Mouse (Mus musculus): ENCODE measurements around the gene Nfatc2. TPM values are rescaled to one million over a fixed set of nuclear protein-coding genes. Genes with fewer than 3 reads are reported as not detected.

Nfatc2 gene
- polyA plus RNA-seq, 1 experiment from 2014 or later = 0.23 TPM

GRCm38 (mm10) chr2:168627829-168628770 is 26.6 kb upstream of the Nfatc2 start:
- peaks cover 6% of the 10 kb centered on the region; the same call in 1 of the 2 replicates for H3K4me1 ChIP-seq (replicated peaks)
- H3K27me3 ChIP-seq = no peaks in the 10 kb centered on the region; the same call in none of the 2 replicates
- WGBS (ENCODE audit: insufficient replicate concordance) = 66% methylated on average over 20 of the region's 20 CpGs
- H3K27ac ChIP-seq (replicated peaks) = no peak overlapping the region
- no peaks in the 10 kb centered on the region for H3K36me3 ChIP-seq (replicated peaks)
- no peak overlapping the region for H3K4me2 ChIP-seq
- no peaks in the 10 kb centered on the region for H3K9me3 ChIP-seq (replicated peaks)
- no peak overlapping the region for H3K9ac ChIP-seq
- ATAC-seq (ENCODE audit: insufficient read depth) = no peak
- no peak overlapping the region for H3K4me3 ChIP-seq (replicated peaks)

GRCm38 (mm10) chr2:168626385-168626784 is 24.9 kb upstream of the Nfatc2 start:
- no peak for ATAC-seq (ENCODE audit: insufficient read depth)
- WGBS (ENCODE audit: insufficient replicate concordance) = 74% methylated on average over 9 of the region's 9 CpGs
- no peaks in the 10 kb centered on the region for H3K36me3 ChIP-seq (replicated peaks)
- no peak overlapping the region for H3K9ac ChIP-seq
- no peak overlapping the region for H3K4me3 ChIP-seq (replicated peaks)
- no peak overlapping the region for H3K27ac ChIP-seq (replicated peaks)
- H3K4me1 ChIP-seq (replicated peaks) = no peaks in the 10 kb centered on the region
- H3K9me3 ChIP-seq (replicated peaks) = no peaks in the 10 kb centered on the region
- no peaks in the 10 kb centered on the region; the same call in none of the 2 replicates for H3K27me3 ChIP-seq
- no peak overlapping the region for H3K4me2 ChIP-seq

- no peaks in the 10 kb centered on the region for H3K36me3 ChIP-seq (replicated peaks)
- H3K4me1 ChIP-seq (replicated peaks) = no peaks in the 10 kb centered on the region
- H3K9me3 ChIP-seq (replicated peaks) = no peaks in the 10 kb centered on the region
- H3K4me3 ChIP-seq (replicated peaks) = no peak overlapping the region
- no peak for ATAC-seq (ENCODE audit: insufficient read depth)
- no peak overlapping the region for H3K9ac ChIP-seq
- no peak overlapping the region for H3K27ac ChIP-seq (replicated peaks)
- no peak overlapping the region for H3K4me2 ChIP-seq
- 43% methylated on average over 4 of the region's 4 CpGs for WGBS (ENCODE audit: insufficient replicate concordance)
- no peaks in the 10 kb centered on the region; the same call in none of the 2 replicates for H3K27me3 ChIP-seq
Measured at GRCm38 (mm10) chr2:168625091-168625490, 23.6 kb upstream of the Nfatc2 start.

- ATAC-seq (ENCODE audit: insufficient read depth) = no peak
- Histone ChIP-seq H3K27me3 (no peaks in the 10 kb centered on the region), H3K9ac (no peak overlapping the region), H3K9me3 (replicated peaks) (no peaks in the 10 kb centered on the region), H3K4me2 (no peak overlapping the region), H3K36me3 (replicated peaks) (no peaks in the 10 kb centered on the region), H3K4me1 (replicated peaks) (no peaks in the 10 kb centered on the region), H3K4me3 (replicated peaks) (no peak overlapping the region), H3K27ac (replicated peaks) (no peak overlapping the region)
- WGBS (ENCODE audit: insufficient replicate concordance) = 57% methylated on average over 11 of the region's 11 CpGs
Measured at GRCm38 (mm10) chr2:168621111-168621802, 19.8 kb upstream of the Nfatc2 start.

GRCm38 (mm10) chr2:168618205-168618717 is 16.8 kb upstream of the Nfatc2 start:
- no peaks in the 10 kb centered on the region for H3K9me3 ChIP-seq (replicated peaks)
- 65% methylated on average over 15 of the region's 15 CpGs for WGBS (ENCODE audit: insufficient replicate concordance)

GRCm38 (mm10) chr2:168615160-168615559 is 13.7 kb upstream of the Nfatc2 start:
- 67% methylated on average over 3 of the region's 3 CpGs for WGBS (ENCODE audit: insufficient replicate concordance)
- ATAC-seq (ENCODE audit: insufficient read depth) = no peak
- Histone ChIP-seq H3K27ac (replicated peaks) (no peak overlapping the region), H3K4me1 (replicated peaks) (no peaks in the 10 kb centered on the region), H3K9ac (no peak overlapping the region), H3K9me3 (replicated peaks) (no peaks in the 10 kb centered on the region), H3K4me2 (no peak overlapping the region), H3K27me3 (no peaks in the 10 kb centered on the region), H3K36me3 (replicated peaks) (no peaks in the 10 kb centered on the region), H3K4me3 (replicated peaks) (no peak overlapping the region)

More at GRCm38 (mm10) chr2:168618205-168618717, 16.8 kb upstream of the Nfatc2 start:
- Histone ChIP-seq H3K27ac (replicated peaks) (no peak overlapping the region), H3K36me3 (replicated peaks) (no peaks in the 10 kb centered on the region), H3K4me3 (replicated peaks) (no peak overlapping the region), H3K9ac (no peak overlapping the region), H3K27me3 (no peaks in the 10 kb centered on the region), H3K4me2 (no peak overlapping the region), H3K4me1 (replicated peaks) (no peaks in the 10 kb centered on the region)
- no peak for ATAC-seq (ENCODE audit: insufficient read depth)

DNA sequence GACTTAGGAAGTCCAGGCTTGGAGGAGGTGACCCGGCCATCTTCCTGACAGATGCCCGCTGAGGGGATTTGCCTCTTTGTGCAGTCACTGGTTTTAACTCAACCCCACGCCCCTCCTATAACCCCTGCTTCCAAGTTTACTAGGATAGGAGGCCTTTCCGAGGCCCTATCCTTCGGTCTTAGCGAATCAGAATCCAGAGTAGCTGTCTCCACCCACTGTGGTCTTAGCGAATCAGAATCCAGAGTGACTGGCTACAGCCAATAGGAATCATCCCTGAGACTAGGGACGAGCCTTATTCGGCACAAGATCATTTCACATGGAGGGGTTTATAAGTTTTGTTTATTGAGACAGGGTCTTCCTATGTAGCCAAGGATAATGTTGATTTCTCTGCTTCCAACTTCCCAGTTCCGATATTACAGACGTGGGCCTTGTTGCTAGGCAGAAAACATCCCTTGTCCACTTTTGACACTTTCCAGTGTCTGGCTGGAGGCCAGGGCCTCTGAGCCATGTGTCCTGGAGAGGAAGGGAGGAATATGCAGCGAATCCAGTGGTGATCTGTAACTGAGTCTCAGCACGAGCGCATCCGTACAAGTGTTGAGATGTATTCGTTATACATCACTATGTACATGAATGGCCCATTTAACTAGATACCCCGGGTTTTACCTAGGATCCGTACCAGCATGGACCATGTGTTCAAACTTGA is 12.9 kb upstream of the Nfatc2 start:
- 67% methylated on average over 18 of the region's 18 CpGs for WGBS (ENCODE audit: insufficient replicate concordance)
- ATAC-seq (ENCODE audit: insufficient read depth) = no peak
- no peaks in the 10 kb centered on the region for H3K27me3 ChIP-seq
- no peaks in the 10 kb centered on the region for H3K36me3 ChIP-seq (replicated peaks)
- no peaks in the 10 kb centered on the region for H3K9me3 ChIP-seq (replicated peaks)
- no peak overlapping the region for H3K9ac ChIP-seq
- no peaks in the 10 kb centered on the region for H3K4me1 ChIP-seq (replicated peaks)
- H3K27ac ChIP-seq (replicated peaks) = no peak overlapping the region
- H3K4me2 ChIP-seq = no peak overlapping the region
- H3K4me3 ChIP-seq (replicated peaks) = no peak overlapping the region

DNA sequence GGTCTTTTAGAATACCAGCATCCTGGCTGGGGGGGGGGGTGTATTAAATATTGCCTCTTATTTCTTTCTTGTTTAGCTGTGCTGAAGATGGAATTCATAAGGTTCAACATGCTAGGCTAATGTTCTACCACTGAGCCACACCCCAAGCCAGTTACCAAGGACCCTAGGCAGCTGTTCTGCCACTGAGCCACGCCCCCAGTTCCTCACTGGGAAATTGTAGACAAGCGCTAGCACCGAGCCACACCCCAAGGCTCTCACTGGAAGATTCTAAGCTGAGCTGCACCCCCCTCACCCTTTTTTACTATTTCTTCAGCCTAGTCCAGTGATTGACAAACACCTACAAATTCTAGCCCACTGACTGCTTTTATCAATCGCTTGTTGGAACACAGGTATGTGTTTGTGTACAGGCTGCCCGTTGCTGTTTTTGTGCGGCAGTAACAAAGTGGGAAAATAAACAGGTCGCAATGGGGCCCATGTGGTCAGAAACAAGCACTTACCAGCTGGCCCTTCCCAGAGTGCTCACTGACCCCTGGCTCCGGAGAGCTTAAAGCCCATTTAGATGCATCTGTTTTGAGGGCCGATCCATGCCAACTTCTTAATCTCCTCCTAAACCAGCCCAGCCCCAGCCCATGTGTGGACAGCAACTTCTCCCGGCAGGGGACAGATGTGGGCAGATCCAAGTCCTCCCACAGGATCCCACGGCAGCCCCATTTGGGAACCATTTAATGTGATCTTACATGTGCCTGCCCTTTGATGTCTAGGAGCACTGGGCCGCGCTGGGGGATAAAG is 11.8 kb upstream of the Nfatc2 start:
- Histone ChIP-seq H3K4me3 (replicated peaks) (no peak overlapping the region), H3K4me1 (replicated peaks) (no peaks in the 10 kb centered on the region), H3K36me3 (replicated peaks) (no peaks in the 10 kb centered on the region), H3K27ac (replicated peaks) (no peak overlapping the region), H3K9ac (no peak overlapping the region), H3K27me3 (no peaks in the 10 kb centered on the region), H3K4me2 (no peak overlapping the region), H3K9me3 (replicated peaks) (no peaks in the 10 kb centered on the region)
- ATAC-seq (ENCODE audit: insufficient read depth) = no peak
- 49% methylated on average over 13 of the region's 13 CpGs for WGBS (ENCODE audit: insufficient replicate concordance)

DNA sequence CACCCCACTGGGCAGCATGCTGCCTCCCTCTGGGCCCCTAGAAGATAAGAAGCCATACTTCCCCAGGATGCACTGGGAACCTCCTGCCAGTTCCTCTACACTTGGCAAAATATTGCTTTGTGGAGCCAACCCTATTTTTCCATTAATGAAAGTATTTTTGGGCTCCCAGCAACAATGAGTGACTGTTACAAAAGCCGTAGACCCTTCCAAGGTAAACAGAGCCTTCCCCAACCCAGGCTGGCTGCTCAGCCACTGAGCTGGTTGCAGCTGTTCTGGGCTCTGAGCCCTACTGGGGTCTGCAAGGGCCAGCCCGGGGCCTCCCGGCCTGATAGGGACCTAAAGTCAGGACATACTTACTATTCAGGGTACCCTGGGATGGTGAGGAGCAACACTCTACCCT is 9.5 kb upstream of the Nfatc2 start:
- H3K4me2 ChIP-seq = no peak overlapping the region
- no peak overlapping the region for H3K9ac ChIP-seq
- no peaks in the 10 kb centered on the region for H3K27me3 ChIP-seq
- no peaks in the 10 kb centered on the region for H3K9me3 ChIP-seq (replicated peaks)
- H3K4me1 ChIP-seq (replicated peaks) = no peaks in the 10 kb centered on the region
- H3K27ac ChIP-seq (replicated peaks) = no peak overlapping the region
- no peaks in the 10 kb centered on the region for H3K36me3 ChIP-seq (replicated peaks)
- no peak for ATAC-seq (ENCODE audit: insufficient read depth)
- no peak overlapping the region for H3K4me3 ChIP-seq (replicated peaks)
- 65% methylated on average over 3 of the region's 3 CpGs for WGBS (ENCODE audit: insufficient replicate concordance)

GRCm38 (mm10) chr2:168609653-168610248 is 8.3 kb upstream of the Nfatc2 start:
- H3K4me2 ChIP-seq = no peak overlapping the region
- no peaks in the 10 kb centered on the region for H3K9me3 ChIP-seq (replicated peaks)
- no peaks in the 10 kb centered on the region for H3K27me3 ChIP-seq
- no peak overlapping the region for H3K4me3 ChIP-seq (replicated peaks)
- H3K27ac ChIP-seq (replicated peaks) = no peak overlapping the region
- H3K4me1 ChIP-seq (replicated peaks) = no peaks in the 10 kb centered on the region
- no peak overlapping the region for H3K9ac ChIP-seq
- WGBS (ENCODE audit: insufficient replicate concordance) = 60% methylated on average over 6 of the region's 6 CpGs
- ATAC-seq (ENCODE audit: insufficient read depth) = no peak
- no peaks in the 10 kb centered on the region for H3K36me3 ChIP-seq (replicated peaks)

All from liver, embryonic 15.5 days (tissue).